Mouse (Mus musculus) cortical plate, adult 2 months (tissue): ENCODE data around the gene Ap1s1.

ENCODE experiments used
- CTCF ChIP-seq: fragments of 200-500 bp; IDR thresholded peaks from 2 replicates; pipeline ENCODE4 v1.5.1; 2011; ENCODE audit warnings: mild to moderate bottlenecking, control low read depth, low read length; ENCODE audit not compliant: insufficient read depth; ENCODE audit errors: extremely low read depth
- POLR2A ChIP-seq: fragments of 200-500 bp; IDR thresholded peaks from 2 replicates; pipeline ENCODE4 v1.6.1; 2011; ENCODE audit warnings: mild to moderate bottlenecking, low read length, control low read depth; ENCODE audit not compliant: insufficient read depth; ENCODE audit errors: extremely low read depth

GRCm38 (mm10) chr5:137062601-137063000 is 16.7 kb upstream of the Ap1s1 start:
- TF ChIP-seq CTCF, result no peak
- no peak for TF ChIP-seq POLR2A
